Mouse (Mus musculus): Measurements from ENCODE around the gene Rsbn1l.
"Not testable (repeated sequence)": the region's sequence is repeated elsewhere in the genome, so short reads cannot be mapped to it uniquely, and the experiment has no call there.

Rsbn1l gene

GRCm38 (mm10) chr5:20950516-20950854 is 5.7 kb downstream of the Rsbn1l start:
- peak; percentile 22 for DNase-seq (ENCODE audit: low spot score)

- peak; percentile 29 for DNase-seq (ENCODE audit: low spot score)
Observed at GRCm38 (mm10) chr5:20950093-20950492, 6.1 kb downstream of the Rsbn1l start.

GRCm38 (mm10) chr5:20946906-20947305 is 9.3 kb downstream of the Rsbn1l start:
- no peak for DNase-seq (ENCODE audit: low spot score)

GRCm38 (mm10) chr5:20944961-20945748 is 11.0 kb downstream of the Rsbn1l start:
- no peak for DNase-seq (ENCODE audit: low spot score)

GRCm38 (mm10) chr5:20943791-20944190 is 12.4 kb downstream of the Rsbn1l start:
- not testable (repeated sequence) for DNase-seq (ENCODE audit: low spot score)

GRCm38 (mm10) chr5:20942523-20942922 is 13.7 kb downstream of the Rsbn1l start:
- DNase-seq (ENCODE audit: low spot score), result no peak

- DNase-seq (ENCODE audit: low spot score), result peak; percentile 80
Observed at GRCm38 (mm10) chr5:20941205-20941604, 15.0 kb downstream of the Rsbn1l start.

- no peak for DNase-seq (ENCODE audit: low spot score)
Observed at GRCm38 (mm10) chr5:20940696-20941095, 15.5 kb downstream of the Rsbn1l start.

- no peak for DNase-seq (ENCODE audit: low spot score)
Observed at GRCm38 (mm10) chr5:20940040-20940571, 16.1 kb downstream of the Rsbn1l start.

- DNase-seq (ENCODE audit: low spot score), result peak; percentile 73
Observed at GRCm38 (mm10) chr5:20938523-20938922, 17.7 kb downstream of the Rsbn1l start.

- DNase-seq (ENCODE audit: low spot score), result no peak
Observed at GRCm38 (mm10) chr5:20935934-20936333, 20.3 kb downstream of the Rsbn1l start.

- no peak for DNase-seq (ENCODE audit: low spot score)
Observed at GRCm38 (mm10) chr5:20932585-20932984, 23.6 kb downstream of the Rsbn1l start.

- DNase-seq (ENCODE audit: low spot score), result no peak
Observed at GRCm38 (mm10) chr5:20931300-20931699, 24.9 kb downstream of the Rsbn1l start.

- DNase-seq (ENCODE audit: low spot score), result no peak
Observed at GRCm38 (mm10) chr5:20930430-20930829, 25.8 kb downstream of the Rsbn1l start.

- DNase-seq (ENCODE audit: low spot score), result peak; percentile 45
Observed at GRCm38 (mm10) chr5:20929669-20930151, 26.5 kb downstream of the Rsbn1l start.

- no peak for DNase-seq (ENCODE audit: low spot score)
Observed at GRCm38 (mm10) chr5:20925451-20925850, 30.7 kb downstream of the Rsbn1l start.

GRCm38 (mm10) chr5:20924608-20925007 is 31.6 kb downstream of the Rsbn1l start:
- DNase-seq (ENCODE audit: low spot score), result no peak

- DNase-seq (ENCODE audit: low spot score), result no peak
Observed at GRCm38 (mm10) chr5:20919566-20919965, 36.6 kb downstream of the Rsbn1l start.

- no peak for DNase-seq (ENCODE audit: low spot score)
Observed at GRCm38 (mm10) chr5:20918967-20919366, 37.2 kb downstream of the Rsbn1l start.

GRCm38 (mm10) chr5:20913372-20914275 is 42.6 kb downstream of the Rsbn1l start:
- peak; percentile 81 for DNase-seq (ENCODE audit: low spot score)

GRCm38 (mm10) chr5:20911741-20912140 is 44.5 kb downstream of the Rsbn1l start:
- DNase-seq (ENCODE audit: low spot score), result no peak

GRCm38 (mm10) chr5:20906191-20906590 is 50.0 kb downstream of the Rsbn1l start:
- no peak for DNase-seq (ENCODE audit: low spot score)

GRCm38 (mm10) chr5:20905437-20905836 is 50.8 kb downstream of the Rsbn1l start:
- no peak for DNase-seq (ENCODE audit: low spot score)

Data from adipocyte (in vitro differentiated cells).